Mouse (Mus musculus) layer of hippocampus, postnatal 36 days (tissue): ENCODE data around the gene Fam110a. TPM values are rescaled to one million over a fixed set of nuclear protein-coding genes. Genes with fewer than 3 reads are reported as not detected.
A peak's percentile ranks its signal among the peaks of the same experiment; 100 is the strongest.

Experiments used
- DNase-seq, 2 experiments: peaks; one replicate each; pipeline ENCODE4 v3.0.0; 2022
- total RNA-seq, 2 experiments: library from RNA; stranded (reverse); gene quantifications; 2 replicates each; pipeline ENCODE4 v1.2.3; 2021

Fam110a gene
- 1 to 10 TPM; 7.2 to 7.4 TPM for total RNA-seq

- DNase-seq, result peak; percentile 89 to 91
These were observed at the start of gene Fam110a for GRCm38 (mm10) chr2:151979470-151980354. TSS of gene Fam110a (minus strand) at chr2:151980219.

- peak; percentile 82 to 83 for DNase-seq
These were observed 49.4 kb upstream of the Fam110a start for GRCm38 (mm10) chr2:152029252-152030082.

GRCm38 (mm10) chr2:152024883-152025422 is 44.9 kb upstream of the Fam110a start:
- DNase-seq, result no peak

- DNase-seq, result no peak
These were observed 42.0 kb upstream of the Fam110a start for GRCm38 (mm10) chr2:152022022-152022421.

- DNase-seq, result peak; percentile 27 to 42
These were observed 40.2 kb upstream of the Fam110a start for GRCm38 (mm10) chr2:152020255-152020654.

GRCm38 (mm10) chr2:152016666-152017065 is 36.6 kb upstream of the Fam110a start:
- no peak for DNase-seq

GRCm38 (mm10) chr2:152015997-152016396 is 36.0 kb upstream of the Fam110a start:
- no peak for DNase-seq

- no peak for DNase-seq
These were observed 32.7 kb upstream of the Fam110a start for GRCm38 (mm10) chr2:152012701-152013100.

- DNase-seq, result no peak
These were observed 32.2 kb upstream of the Fam110a start for GRCm38 (mm10) chr2:152012222-152012621.

- DNase-seq, result no peak
These were observed 31.7 kb upstream of the Fam110a start for GRCm38 (mm10) chr2:152011724-152012123.

- no peak for DNase-seq
These were observed 30.6 kb upstream of the Fam110a start for GRCm38 (mm10) chr2:152010661-152011060.

GRCm38 (mm10) chr2:152010251-152010650 is 30.2 kb upstream of the Fam110a start:
- DNase-seq, result no peak

- no peak for DNase-seq
These were observed 29.2 kb upstream of the Fam110a start for GRCm38 (mm10) chr2:152009061-152009779.

- peak; percentile 37 to 43 for DNase-seq
These were observed 27.8 kb upstream of the Fam110a start for GRCm38 (mm10) chr2:152007783-152008182.

- DNase-seq, result no peak
These were observed 22.5 kb upstream of the Fam110a start for GRCm38 (mm10) chr2:152002529-152002928.

GRCm38 (mm10) chr2:152000735-152001134 is 20.7 kb upstream of the Fam110a start:
- no peak for DNase-seq

GRCm38 (mm10) chr2:152000291-152000679 is 20.3 kb upstream of the Fam110a start:
- DNase-seq, result no peak

GRCm38 (mm10) chr2:151999669-152000290 is 19.8 kb upstream of the Fam110a start:
- DNase-seq, result no peak

- DNase-seq, result no peak
These were observed 18.9 kb upstream of the Fam110a start for GRCm38 (mm10) chr2:151998932-151999331.

GRCm38 (mm10) chr2:151998505-151998899 is 18.5 kb upstream of the Fam110a start:
- DNase-seq, result no peak

GRCm38 (mm10) chr2:151997776-151998504 is 17.9 kb upstream of the Fam110a start:
- no peak for DNase-seq
